Mouse (Mus musculus) liver, adult 2 months (tissue): ENCODE measurements at regions not wholly inside any gene's neighbourhood (a gene's known extent, or its start where the extent isn't known, plus 50 kb on each side); places are given as distances from the start of the nearest gene placed in this dataset.

ENCODE experiments used
- DNase-seq: peaks from one replicate; pipeline ENCODE4 v3.0.0-alpha.2; 2011; ENCODE audit warnings: low read depth, low spot score; ENCODE audit errors: extremely low read depth
- H3K27ac ChIP-seq: fragments of 200-500 bp; replicated peaks from 2 replicates; pipeline ENCODE4 v1.5.1; 2012; ENCODE audit warnings: low read depth, mild to moderate bottlenecking, control low read depth, inconsistent platforms, low read length; ENCODE audit not compliant: insufficient read depth
- H3K27me3 ChIP-seq: fragments of 200-500 bp; 2 replicates; pipeline ENCODE4 v1.6.1; 2012; ENCODE audit warnings: mild to moderate bottlenecking, moderate library complexity, low read length, inconsistent platforms; ENCODE audit not compliant: control insufficient read depth, insufficient read depth
- H3K36me3 ChIP-seq: fragments of 200-500 bp; 2 replicates; pipeline ENCODE4 v1.6.1; 2012; ENCODE audit warnings: low read length, inconsistent platforms; ENCODE audit not compliant: control insufficient read depth, insufficient read depth
- H3K4me1 ChIP-seq: fragments of 200-500 bp; 2 replicates; pipeline ENCODE4 v1.6.1; 2011; ENCODE audit warnings: low read length; ENCODE audit not compliant: control insufficient read depth, insufficient read depth
- H3K4me3 ChIP-seq: fragments of 200-500 bp; 2 replicates; pipeline ENCODE4 v1.5.1; 2011; ENCODE audit warnings: low read depth, mild to moderate bottlenecking, control low read depth, low read length, moderate library complexity; ENCODE audit not compliant: insufficient read depth
- H3K79me2 ChIP-seq: fragments of 200-500 bp; 2 replicates; pipeline ENCODE4 v1.6.1; 2012; ENCODE audit warnings: inconsistent platforms, mild to moderate bottlenecking, low read length, moderate library complexity; ENCODE audit not compliant: control insufficient read depth, insufficient read depth
- H3K9ac ChIP-seq: fragments of 200-500 bp; 2 replicates; pipeline ENCODE4 v1.6.1; 2012; ENCODE audit warnings: low read depth, mild to moderate bottlenecking, control low read depth, inconsistent platforms, low read length
- CTCF ChIP-seq: fragments of 200-500 bp; IDR thresholded peaks from 2 replicates; pipeline ENCODE4 v1.5.1; 2011; ENCODE audit warnings: low read depth, low read length, control low read depth
- POLR2A ChIP-seq: fragments of 200-500 bp; IDR thresholded peaks from 2 replicates; pipeline ENCODE4 v1.6.1; 2011; ENCODE audit warnings: low read length, control low read depth; ENCODE audit not compliant: insufficient read depth; ENCODE audit errors: extremely low read depth
- WGBS: fragments of 180-500 bp; shearing (Covaris S2); methylation state at CpG from one replicate; pipeline ENCODE4 v1.1.7; 2018; 5-methylcytosine and 5-hydroxymethylcytosine counted together

DNA sequence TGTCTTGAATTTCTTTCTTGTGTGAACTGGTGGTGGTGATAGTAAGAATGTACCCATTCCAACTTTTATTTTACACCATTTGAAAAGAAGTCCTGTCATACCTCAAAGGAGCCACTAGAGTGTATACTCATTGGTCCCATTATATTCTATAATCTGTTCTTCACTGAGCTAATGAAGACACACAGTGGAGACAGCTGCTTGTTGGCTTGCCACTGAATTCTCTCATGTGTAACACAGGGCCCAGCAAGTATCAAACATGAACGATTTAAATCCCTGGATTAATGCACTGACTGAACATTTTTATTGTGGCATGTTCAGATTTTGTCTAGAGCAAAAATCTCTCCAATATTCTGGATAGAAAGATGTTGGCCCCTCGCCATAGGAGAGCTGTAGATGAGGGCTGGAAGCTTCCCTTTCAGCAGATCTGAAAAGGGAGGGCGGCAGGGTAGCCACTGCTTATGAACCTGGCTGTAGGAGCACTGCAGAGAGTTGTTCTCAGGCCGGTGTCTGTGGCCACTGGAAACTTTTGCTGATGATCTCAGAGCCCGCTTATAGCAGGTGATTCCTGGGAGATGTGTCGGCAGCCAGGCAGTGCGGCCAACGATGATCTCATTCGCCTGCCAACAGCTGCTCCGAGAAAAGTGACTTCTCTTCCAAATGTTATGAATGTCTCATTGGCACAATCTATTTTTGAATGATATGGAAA is 128.0 kb upstream of the Tet2 start:
- Histone ChIP-seq H3K4me3 (no peak overlapping the region), H3K36me3 (no peaks in the 10 kb centered on the region), H3K27me3 (no peaks in the 10 kb centered on the region), H3K79me2 (no peaks in the 10 kb centered on the region), H3K9ac (no peak overlapping the region), H3K27ac (no peak overlapping the region), H3K4me1 (no peaks in the 10 kb centered on the region)
- TF ChIP-seq POLR2A = no peak
- TF ChIP-seq CTCF = no peak
- 82% methylated on average over 10 of the region's 10 CpGs for WGBS
- peak; percentile 6 for DNase-seq

DNA sequence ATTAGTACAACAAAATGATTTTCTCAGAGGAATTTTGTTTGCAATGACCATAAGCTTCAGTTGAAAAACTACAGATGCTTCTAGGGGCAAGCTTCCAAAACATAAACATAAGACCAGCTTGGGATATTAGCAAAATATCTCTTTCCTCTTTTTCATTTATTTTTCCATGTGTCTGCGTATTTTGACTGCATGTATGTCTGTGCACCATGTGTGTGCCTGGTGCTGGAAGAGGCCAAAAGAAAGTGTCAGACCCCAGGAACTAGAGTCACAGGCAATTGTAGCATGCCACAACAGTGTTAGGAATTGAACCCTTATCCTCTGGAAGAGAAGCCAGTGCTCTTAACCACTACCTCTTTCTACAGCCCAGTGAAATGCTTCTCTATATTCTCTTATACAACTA is 133.0 kb upstream of the Tet2 start:
- WGBS = 88% methylated on average over 1 of the region's 1 CpGs

DNA sequence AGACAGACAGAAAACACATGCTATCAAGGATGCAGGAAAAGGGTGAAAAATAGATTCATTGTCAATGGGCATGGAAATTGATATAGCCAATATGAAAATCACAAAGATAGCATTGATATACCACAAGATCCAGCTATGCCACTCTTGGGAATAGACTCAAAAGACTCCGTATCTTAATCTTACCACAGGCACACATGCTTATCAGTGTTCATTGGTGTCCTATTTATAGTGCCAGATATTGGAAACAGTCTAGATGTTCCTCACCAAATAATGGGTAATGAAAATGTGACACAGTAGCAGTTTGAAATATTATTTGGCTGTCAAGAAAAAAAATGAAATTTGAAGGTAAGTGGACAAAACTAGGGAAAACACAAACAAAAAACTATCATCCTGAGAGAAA is 135.0 kb upstream of the Tet2 start:
- no peak for DNase-seq
- Histone ChIP-seq H3K79me2 (no peaks in the 10 kb centered on the region), H3K4me3 (no peak overlapping the region), H3K27me3 (no peaks in the 10 kb centered on the region), H3K36me3 (no peaks in the 10 kb centered on the region), H3K27ac (no peak overlapping the region), H3K4me1 (no peaks in the 10 kb centered on the region), H3K9ac (no peak overlapping the region)
- TF ChIP-seq POLR2A (no peak), CTCF (no peak)
- WGBS = 96% methylated on average over 1 of the region's 1 CpGs

More for the DNA sequence above, 133.0 kb upstream of the Tet2 start:
- Histone ChIP-seq H3K27me3 (no peaks in the 10 kb centered on the region), H3K79me2 (no peaks in the 10 kb centered on the region), H3K27ac (no peak overlapping the region), H3K4me3 (no peak overlapping the region), H3K9ac (no peak overlapping the region), H3K4me1 (no peaks in the 10 kb centered on the region), H3K36me3 (no peaks in the 10 kb centered on the region)
- TF ChIP-seq POLR2A (no peak), CTCF (no peak)
- DNase-seq = no peak

DNA sequence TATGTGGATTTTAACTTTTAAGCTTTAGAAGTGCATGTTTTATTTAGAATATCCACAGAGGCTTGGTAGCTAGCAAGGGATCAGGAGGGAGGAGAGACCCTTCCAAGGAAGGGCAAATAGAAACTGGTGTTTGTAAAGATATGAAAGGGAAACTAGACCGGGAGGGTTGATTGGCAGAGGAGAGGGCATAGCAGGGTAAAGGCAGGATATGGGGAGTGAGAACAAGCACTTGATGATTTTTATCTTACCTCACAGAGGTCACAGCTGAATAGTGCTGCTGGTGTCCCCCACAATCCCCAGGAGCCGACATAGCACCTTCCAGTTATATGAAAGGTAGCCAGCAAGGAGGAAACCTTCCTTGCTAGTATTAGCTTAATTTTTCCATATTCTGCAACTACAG is 135.4 kb upstream of the Tet2 start:
- 55% methylated on average over 2 of the region's 2 CpGs for WGBS
- Histone ChIP-seq H3K79me2 (no peaks in the 10 kb centered on the region), H3K27ac (no peak overlapping the region), H3K4me1 (no peaks in the 10 kb centered on the region), H3K36me3 (no peaks in the 10 kb centered on the region), H3K9ac (no peak overlapping the region), H3K27me3 (no peaks in the 10 kb centered on the region), H3K4me3 (no peak overlapping the region)
- TF ChIP-seq POLR2A (no peak), CTCF (no peak)
- no peak for DNase-seq

DNA sequence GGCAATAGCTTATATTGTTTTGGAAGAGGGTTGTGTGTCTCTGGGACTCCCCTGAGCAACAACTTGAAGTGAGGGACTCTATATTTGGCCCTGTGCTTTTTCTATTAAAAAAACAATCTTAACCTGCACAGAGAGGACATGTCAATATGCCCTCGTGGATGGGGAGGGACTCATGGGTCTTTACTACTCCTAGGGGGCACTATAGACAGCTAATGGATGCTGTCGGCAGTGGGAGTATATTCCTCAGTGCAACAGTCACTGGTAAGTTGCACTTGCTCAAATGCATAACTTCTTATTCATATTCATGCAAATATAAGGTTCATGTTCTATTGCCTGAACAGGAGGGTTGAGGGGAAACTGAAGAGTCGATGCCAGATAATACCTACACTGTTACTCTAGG is 135.9 kb upstream of the Tet2 start:
- H3K27me3 ChIP-seq = no peaks in the 10 kb centered on the region
- no peak overlapping the region for H3K9ac ChIP-seq
- 72% methylated on average over 3 of the region's 3 CpGs for WGBS
- H3K4me1 ChIP-seq = no peaks in the 10 kb centered on the region
- no peaks in the 10 kb centered on the region for H3K36me3 ChIP-seq
- no peak for TF ChIP-seq CTCF
- no peak for TF ChIP-seq POLR2A
- DNase-seq = no peak
- no peak overlapping the region for H3K27ac ChIP-seq
- H3K4me3 ChIP-seq = no peak overlapping the region
- no peaks in the 10 kb centered on the region for H3K79me2 ChIP-seq

DNA sequence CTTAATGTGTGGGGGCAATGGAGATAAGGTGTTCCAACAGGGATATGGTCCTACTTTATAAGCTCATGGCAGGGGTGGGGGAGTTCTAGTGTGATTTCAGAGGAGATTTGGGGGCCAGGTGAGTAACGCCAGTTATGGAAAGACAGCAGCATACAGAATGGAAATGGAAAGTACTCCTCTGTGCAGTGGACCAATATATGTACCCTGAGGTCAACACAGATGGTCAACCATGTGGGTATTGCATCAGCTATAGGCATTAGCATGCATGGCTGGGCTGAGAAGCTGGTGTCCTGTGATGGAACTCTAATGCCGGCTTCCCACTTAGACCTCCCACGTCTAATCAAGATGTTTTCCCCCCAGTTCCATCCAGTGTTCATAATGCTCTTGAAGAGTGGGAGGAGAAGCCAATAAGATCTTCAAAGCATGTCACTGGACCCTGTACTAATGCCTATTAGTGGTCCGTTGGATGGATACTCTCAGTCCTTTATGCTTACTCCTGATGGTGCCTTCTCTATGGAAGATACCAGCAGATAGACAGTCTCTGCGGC is 139.3 kb upstream of the Tet2 start:
- Histone ChIP-seq H3K4me3 (no peak overlapping the region), H3K27me3 (no peaks in the 10 kb centered on the region), H3K27ac (no peak overlapping the region), H3K79me2 (no peaks in the 10 kb centered on the region), H3K36me3 (no peaks in the 10 kb centered on the region), H3K4me1 (no peaks in the 10 kb centered on the region), H3K9ac (no peak overlapping the region)
- TF ChIP-seq CTCF (no peak), POLR2A (no peak)
- DNase-seq = no peak
- 96% methylated on average over 5 of the region's 5 CpGs for WGBS
